Mouse (Mus musculus): ENCODE data around the gene Gm17409.
A peak's percentile ranks its signal among the peaks of the same experiment; 100 is the strongest.

The Gm17409 gene

GRCm38 (mm10) chr2:58469816-58470215 lies at the start of gene Gm17409:
Gene Gm17409 (plus strand): TSS chr2:58470116.
- no peak for DNase-seq

- no peak for DNase-seq
Observed at GRCm38 (mm10) chr2:58423319-58423718, 46.6 kb upstream of the Gm17409 start.

GRCm38 (mm10) chr2:58425436-58426004 lies 44.4 kb upstream of the Gm17409 start:
- DNase-seq, result no peak

- no peak for DNase-seq
Observed at GRCm38 (mm10) chr2:58432211-58432610, 37.7 kb upstream of the Gm17409 start.

- no peak for DNase-seq
Observed at GRCm38 (mm10) chr2:58433317-58433716, 36.6 kb upstream of the Gm17409 start.

- DNase-seq, result no peak
Observed at GRCm38 (mm10) chr2:58434438-58434837, 35.5 kb upstream of the Gm17409 start.

- DNase-seq, result no peak
Observed at GRCm38 (mm10) chr2:58435507-58435906, 34.4 kb upstream of the Gm17409 start.

GRCm38 (mm10) chr2:58436911-58437310 lies 33.0 kb upstream of the Gm17409 start:
- no peak for DNase-seq

GRCm38 (mm10) chr2:58443163-58443562 lies 26.8 kb upstream of the Gm17409 start:
- DNase-seq, result no peak

- DNase-seq, result no peak
Observed at GRCm38 (mm10) chr2:58447001-58447400, 22.9 kb upstream of the Gm17409 start.

GRCm38 (mm10) chr2:58454095-58454865 lies 15.6 kb upstream of the Gm17409 start:
- no peak for DNase-seq

- DNase-seq, result no peak
Observed at GRCm38 (mm10) chr2:58456843-58457487, 13.0 kb upstream of the Gm17409 start.

- DNase-seq, result no peak
Observed at GRCm38 (mm10) chr2:58457488-58457865, 12.4 kb upstream of the Gm17409 start.

- peak; percentile 47 for DNase-seq
Observed at GRCm38 (mm10) chr2:58458820-58459371, 11.0 kb upstream of the Gm17409 start.

GRCm38 (mm10) chr2:58470290-58470689 lies 374 bp downstream of the Gm17409 start:
- no peak for DNase-seq

- no peak for DNase-seq
Observed at GRCm38 (mm10) chr2:58475578-58475977, 5.7 kb downstream of the Gm17409 start.

GRCm38 (mm10) chr2:58476956-58477715 lies 7.2 kb downstream of the Gm17409 start:
- DNase-seq, result peak; percentile 95

- no peak for DNase-seq
Observed at GRCm38 (mm10) chr2:58478144-58478543, 8.2 kb downstream of the Gm17409 start.

GRCm38 (mm10) chr2:58479536-58479935 lies 9.6 kb downstream of the Gm17409 start:
- no peak for DNase-seq

- DNase-seq, result peak; percentile 32
Observed at GRCm38 (mm10) chr2:58480764-58481163, 10.8 kb downstream of the Gm17409 start.

GRCm38 (mm10) chr2:58481450-58482100 lies 11.7 kb downstream of the Gm17409 start:
- no peak for DNase-seq

GRCm38 (mm10) chr2:58484284-58484965 lies 14.5 kb downstream of the Gm17409 start:
- DNase-seq, result no peak

Measured in lung, postnatal 36 days (tissue).